Mouse (Mus musculus) left cerebral cortex, postnatal 4 days (tissue): ENCODE results near the gene Hsd17b3. TPM values are rescaled to one million over a fixed set of nuclear protein-coding genes. Genes with fewer than 3 reads are reported as not detected.

Experiments
- DNase-seq: peaks from one replicate; pipeline ENCODE4 v3.0.0-alpha.2; 2022
- intact Hi-C: fragments of 180-260 bp; cut with DNase I; formaldehyde crosslinking; loops from one replicate; pipeline ENCODE4 v1.15.1; 2025
- total RNA-seq, 2 experiments: library from RNA; stranded (reverse); gene quantifications; 2 replicates each; pipeline ENCODE4 v1.2.3; 2021

The Hsd17b3 gene
- total RNA-seq, 2 experiments from 2014 or later: 0.64 TPM; not detected in 1

- DNase-seq: peak; percentile 40
- intact Hi-C loops: loop anchor here (10.0 kb wide), 2 partner anchors 466 to 686 kb away; no protein-coding TSS in a partner anchor
These were observed 58.2 kb downstream of the Hsd17b3 start for GRCm38 (mm10) chr13:64030792-64031191.

- intact Hi-C loops: no loop called here
These were observed 64.2 kb downstream of the Hsd17b3 start for GRCm38 (mm10) chr13:64024803-64025202.

GRCm38 (mm10) chr13:64022786-64023468, 66.1 kb downstream of the Hsd17b3 start:
- intact Hi-C loops: no loop called here
- no peak for DNase-seq

More at GRCm38 (mm10) chr13:64024803-64025202, 64.2 kb downstream of the Hsd17b3 start:
- DNase-seq: no peak

GRCm38 (mm10) chr13:64020902-64021311, 68.1 kb downstream of the Hsd17b3 start:
- intact Hi-C loops: no loop called here
- peak; percentile 92 for DNase-seq

- intact Hi-C loops: no loop called here
- peak; percentile 36 for DNase-seq
These were observed 70.4 kb downstream of the Hsd17b3 start for GRCm38 (mm10) chr13:64018586-64019141.

- intact Hi-C loops: no loop called here
- no peak for DNase-seq
These were observed 73.0 kb downstream of the Hsd17b3 start for GRCm38 (mm10) chr13:64016048-64016447.

GRCm38 (mm10) chr13:64011157-64011556, 77.9 kb downstream of the Hsd17b3 start:
- intact Hi-C loops: no loop called here
- DNase-seq: no peak

Other genes with a start within 250 kb of the Hsd17b3 start
- gene Slc35d2, start 40.1 kb upstream of the Hsd17b3 start, total RNA-seq: 1 to 10 TPM in 1 of 2 experiments, under 1 TPM in 1; 0.96 to 1.2 TPM
- gene Zfp367, start 64.0 kb upstream of the Hsd17b3 start, total RNA-seq: 1 to 10 TPM; 4.9 to 5.4 TPM
- 10 to 100 TPM; 51.5 to 54.6 TPM for gene Habp4, start 72.6 kb upstream of the Hsd17b3 start, total RNA-seq
- gene Cdc14b, start 186.1 kb upstream of the Hsd17b3 start, total RNA-seq: 1 to 10 TPM; 2.3 to 2.7 TPM
- 1 to 10 TPM; 6.4 to 7.3 TPM for gene Aaed1, start 223.5 kb upstream of the Hsd17b3 start, total RNA-seq